Mouse (Mus musculus): Measurements from ENCODE around the gene Plcg2. TPM values are rescaled to one million over a fixed set of nuclear protein-coding genes. Genes with fewer than 3 reads are reported as not detected.

The Plcg2 gene
- total RNA-seq, 2 experiments from 2014 or later: 0.77 to 1.5 TPM

- DNase-seq: no peak
These were observed 9.7 kb upstream of the Plcg2 start for GRCm38 (mm10) chr8:117488246-117489005.

GRCm38 (mm10) chr8:117493543-117493942 is 4.5 kb upstream of the Plcg2 start:
- DNase-seq: no peak

GRCm38 (mm10) chr8:117494874-117495273 is 3.2 kb upstream of the Plcg2 start:
- DNase-seq: no peak

- no peak for DNase-seq
These were observed 937 bp downstream of the Plcg2 start for GRCm38 (mm10) chr8:117498915-117499540.

GRCm38 (mm10) chr8:117500232-117500823 is 2.2 kb downstream of the Plcg2 start:
- no peak for DNase-seq

- DNase-seq: no peak
These were observed 3.2 kb downstream of the Plcg2 start for GRCm38 (mm10) chr8:117501323-117501722.

- no peak for DNase-seq
These were observed 5.4 kb downstream of the Plcg2 start for GRCm38 (mm10) chr8:117503405-117504069.

GRCm38 (mm10) chr8:117507703-117508102 is 9.6 kb downstream of the Plcg2 start:
- no peak for DNase-seq

- no peak for DNase-seq
These were observed 18.9 kb downstream of the Plcg2 start for GRCm38 (mm10) chr8:117516876-117517565.

GRCm38 (mm10) chr8:117517861-117518260 is 19.8 kb downstream of the Plcg2 start:
- no peak for DNase-seq

GRCm38 (mm10) chr8:117518873-117519272 is 20.8 kb downstream of the Plcg2 start:
- DNase-seq: no peak

GRCm38 (mm10) chr8:117526185-117526584 is 28.1 kb downstream of the Plcg2 start:
- no peak for DNase-seq

- no peak for DNase-seq
These were observed 29.9 kb downstream of the Plcg2 start for GRCm38 (mm10) chr8:117527983-117528382.

GRCm38 (mm10) chr8:117529177-117529576 is 31.1 kb downstream of the Plcg2 start:
- DNase-seq: no peak

- no peak for DNase-seq
These were observed 34.4 kb downstream of the Plcg2 start for GRCm38 (mm10) chr8:117532381-117532972.

- DNase-seq: no peak
These were observed 38.8 kb downstream of the Plcg2 start for GRCm38 (mm10) chr8:117536862-117537261.

- no peak for DNase-seq
These were observed 39.7 kb downstream of the Plcg2 start for GRCm38 (mm10) chr8:117537751-117538150.

GRCm38 (mm10) chr8:117542951-117543350 is 44.9 kb downstream of the Plcg2 start:
- no peak for DNase-seq

- no peak for DNase-seq
These were observed 45.7 kb downstream of the Plcg2 start for GRCm38 (mm10) chr8:117543789-117544188.

GRCm38 (mm10) chr8:117545043-117545442 is 47.0 kb downstream of the Plcg2 start:
- DNase-seq: no peak

- DNase-seq: no peak
These were observed 48.3 kb downstream of the Plcg2 start for GRCm38 (mm10) chr8:117546386-117546785.

GRCm38 (mm10) chr8:117547945-117548344 is 49.9 kb downstream of the Plcg2 start:
- no peak for DNase-seq

All from gastrocnemius, postnatal 25 days (tissue).